Mouse (Mus musculus): ENCODE measurements around the gene Sec24a.

GRCm38 (mm10) chr11:51673291-51673690, 90.1 kb downstream of the Sec24a start:
- TF ChIP-seq CTCF (IDR thresholded peaks at IDR 0.05; ENCODE audit: borderline replicate concordance, insufficient read depth, low read depth, low read length) (no peak), POLR2A (IDR thresholded peaks at IDR 0.05; ENCODE audit: borderline replicate concordance, insufficient read depth, low read length) (no peak)
